Mouse (Mus musculus) kidney, embryonic 15.5 days (tissue): ENCODE results near the gene Rmdn3. TPM values are rescaled to one million over a fixed set of nuclear protein-coding genes. Genes with fewer than 3 reads are reported as not detected.

Experiments used
- ATAC-seq: fragments of 200-750 bp; cut with Nextera tagmentation; replicated peaks from 2 replicates; pipeline ENCODE4 v1.8.0; 2017; ENCODE audit warnings: moderate TSS enrichment; ENCODE audit not compliant: low FRiP score
- H3K27ac ChIP-seq: fragments of 300-500 bp; sonication (generic); 2 replicates; pipeline ENCODE4 v1.5.1; 2015; ENCODE audit warnings: mild to moderate bottlenecking, inconsistent platforms
- H3K27me3 ChIP-seq: fragments of 300-500 bp; sonication (generic); 2 replicates; pipeline ENCODE4 v1.6.1; 2015; ENCODE audit warnings: inconsistent platforms
- H3K36me3 ChIP-seq: fragments of 300-500 bp; sonication (generic); 2 replicates; pipeline ENCODE4 v1.6.1; 2015; ENCODE audit warnings: inconsistent platforms
- H3K4me1 ChIP-seq: fragments of 300-500 bp; sonication (generic); 2 replicates; pipeline ENCODE4 v1.6.1; 2015; ENCODE audit warnings: inconsistent platforms
- H3K4me2 ChIP-seq: fragments of 300-500 bp; sonication (generic); 2 replicates; pipeline ENCODE4 v1.6.1; 2015; ENCODE audit warnings: moderate library complexity, mild to moderate bottlenecking, inconsistent platforms
- H3K4me3 ChIP-seq: fragments of 300-500 bp; sonication (generic); replicated peaks from 2 replicates; pipeline ENCODE4 v1.5.1; 2015; ENCODE audit warnings: mild to moderate bottlenecking, inconsistent platforms
- H3K9ac ChIP-seq: fragments of 300-500 bp; sonication (generic); 2 replicates; pipeline ENCODE4 v1.6.1; 2015; ENCODE audit warnings: mild to moderate bottlenecking, inconsistent platforms
- H3K9me3 ChIP-seq: fragments of 300-500 bp; sonication (generic); replicated peaks from 2 replicates; pipeline ENCODE4 v1.6.1; 2016; ENCODE audit warnings: inconsistent platforms
- WGBS: fragments of 180-500 bp; shearing (Covaris S2); methylation state at CpG from one replicate; pipeline ENCODE4 v1.1.7; 2015; ENCODE audit warnings: mixed read lengths; 5-methylcytosine and 5-hydroxymethylcytosine counted together
- polyA plus RNA-seq: library from polyadenylated mRNA; unstranded; fragments of >200 nt; fragmentation: Nextera tagmentation; extraction: Ambion mirVana; gene quantifications from 2 replicates; pipeline ENCODE4 v1.2.1, GENCODE M21; 2015

The Rmdn3 gene
- polyA plus RNA-seq, 1 experiment from 2014 or later = 46.8 TPM

DNA sequence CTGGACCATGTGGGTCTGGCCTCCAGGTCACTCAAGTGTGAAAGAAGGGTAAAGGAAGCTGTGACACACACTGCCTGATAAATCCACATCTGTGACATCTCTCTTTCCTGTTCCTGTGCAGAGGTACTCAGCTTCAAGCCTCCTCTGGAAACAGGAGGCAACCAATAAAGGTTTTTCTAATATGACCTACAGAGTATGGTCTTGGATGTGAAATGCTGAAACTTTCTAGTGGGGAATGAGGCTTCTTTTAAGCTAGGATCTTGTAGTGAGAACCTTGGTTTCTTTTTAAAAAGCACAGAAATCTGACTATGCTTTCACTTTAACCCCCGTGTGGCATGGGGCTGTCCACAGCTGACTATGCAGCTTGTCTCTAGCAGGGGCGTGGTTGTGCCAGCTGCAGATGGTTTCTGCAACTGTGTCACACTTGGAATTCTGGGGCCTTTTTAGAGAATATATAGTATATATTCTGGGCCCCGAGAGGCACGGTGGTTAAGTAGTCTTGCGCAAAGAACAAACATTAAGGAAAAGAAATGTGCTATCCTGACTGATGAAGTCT lies 20.6 kb upstream of the Rmdn3 start:
- 86% methylated on average over 5 of the region's 5 CpGs for whole genome bisulfite sequencing
- ATAC-seq = no peak
- Histone ChIP-seq H3K27ac (no peak overlapping the region), H3K4me2 (no peak overlapping the region), H3K27me3 (no peaks in the 10 kb centered on the region), H3K9ac (no peak overlapping the region), H3K4me3 (no peak overlapping the region), H3K36me3 (peaks cover 47% of the 10 kb centered on the region), H3K4me1 (peaks cover 31% of the 10 kb centered on the region), H3K9me3 (no peaks in the 10 kb centered on the region)

GRCm38 (mm10) chr2:119176761-119177160 lies 19.9 kb upstream of the Rmdn3 start:
- Histone ChIP-seq H3K4me3 (no peak overlapping the region), H3K36me3 (peaks cover 43% of the 10 kb centered on the region), H3K9ac (no peak overlapping the region), H3K4me1 (peaks cover 38% of the 10 kb centered on the region), H3K4me2 (no peak overlapping the region), H3K27me3 (no peaks in the 10 kb centered on the region), H3K27ac (no peak overlapping the region), H3K9me3 (no peaks in the 10 kb centered on the region)
- no peak for ATAC-seq
- WGBS = 69% methylated on average over 3 of the region's 3 CpGs

- H3K9ac ChIP-seq = no peak overlapping the region
- H3K4me3 ChIP-seq = no peak overlapping the region
- no peaks in the 10 kb centered on the region for H3K27me3 ChIP-seq
- H3K36me3 ChIP-seq = peaks cover 38% of the 10 kb centered on the region
- 0 out of 2 replicates have a peak overlapping the region, but pooled peaks have one; percentile 42 for H3K27ac ChIP-seq
- no peaks in the 10 kb centered on the region for H3K9me3 ChIP-seq
- H3K4me2 ChIP-seq = no peak overlapping the region
- no peak for ATAC-seq
- 55% methylated on average over 6 of the region's 6 CpGs for WGBS
- peaks cover 43% of the 10 kb centered on the region for H3K4me1 ChIP-seq
Measured at GRCm38 (mm10) chr2:119175614-119176013, 18.8 kb upstream of the Rmdn3 start.

- Histone ChIP-seq H3K9me3 (no peaks in the 10 kb centered on the region), H3K36me3 (peaks cover 31% of the 10 kb centered on the region), H3K27me3 (no peaks in the 10 kb centered on the region), H3K4me3 (no peak overlapping the region), H3K4me1 (peaks cover 43% of the 10 kb centered on the region), H3K9ac (no peak overlapping the region; the same call in 1 of the 2 replicates), H3K4me2 (no peak overlapping the region), H3K27ac (peak overlapping the region; percentile 32; the same call in 1 of the 2 replicates)
- ATAC-seq = no peak
- WGBS = 46% methylated on average over 14 of the region's 14 CpGs
Measured at GRCm38 (mm10) chr2:119174866-119175265, 18.0 kb upstream of the Rmdn3 start.

GRCm38 (mm10) chr2:119173991-119174651 lies 17.3 kb upstream of the Rmdn3 start, which contains the start of gene Gm14137:
TSS of gene Gm14137 (plus strand) at chr2:119174509.
- Histone ChIP-seq H3K27ac (peak within 1 kb of the TSS; percentile 81), H3K4me3 (no peak within 1 kb of the TSS), H3K4me2 (peak within 1 kb of the TSS; percentile 43; the same call in 1 of the 2 replicates), H3K27me3 (no peaks in the 10 kb centered on the region), H3K36me3 (peaks cover 23% of the 10 kb centered on the region), H3K4me1 (peaks cover 43% of the 10 kb centered on the region), H3K9ac (no peak within 1 kb of the TSS; the same call in 1 of the 2 replicates), H3K9me3 (no peaks in the 10 kb centered on the region)
- WGBS = 51% methylated on average over 8 of the region's 8 CpGs
- no peak for ATAC-seq

DNA sequence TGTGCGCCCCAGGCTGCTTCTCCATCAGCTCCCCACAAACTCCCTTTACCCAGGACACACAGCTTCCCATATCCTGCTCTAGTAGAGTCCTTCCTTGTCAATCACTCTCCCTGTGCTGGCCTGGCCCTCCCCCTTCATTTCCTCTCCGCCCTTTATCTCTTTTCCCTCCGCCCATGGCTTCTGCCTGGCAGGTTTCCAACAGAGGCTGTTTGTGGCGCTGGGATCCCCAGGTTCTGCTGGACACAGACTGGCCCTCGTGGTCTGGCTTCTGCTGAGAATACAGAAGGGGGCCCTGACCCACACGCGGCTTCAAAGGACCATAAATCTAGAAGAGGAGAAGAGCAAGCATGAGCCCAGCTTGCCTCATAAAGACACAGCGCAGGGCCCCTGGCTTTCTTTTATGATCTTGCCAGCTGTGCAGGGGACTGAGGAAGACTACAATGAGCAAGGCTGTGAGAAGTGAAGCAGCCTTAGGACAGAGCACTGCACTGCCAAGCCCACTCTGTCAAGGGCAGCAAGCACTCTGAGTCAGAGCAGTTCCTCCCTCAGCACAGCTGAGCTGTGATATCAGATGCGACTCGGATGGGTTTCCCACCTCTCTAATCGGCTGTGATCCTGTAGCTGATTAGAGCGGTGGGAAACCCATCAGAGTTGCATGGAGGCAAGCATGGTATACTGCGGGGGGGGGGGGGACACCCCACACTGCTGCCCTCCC lies 16.2 kb upstream of the Rmdn3 start:
- peaks cover 3% of the 10 kb centered on the region for H3K27me3 ChIP-seq
- WGBS = 9% methylated on average over 13 of the region's 13 CpGs
- peaks cover 45% of the 10 kb centered on the region for H3K4me1 ChIP-seq
- ATAC-seq = peak; percentile 43
- no peak overlapping the region for H3K4me3 ChIP-seq
- H3K27ac ChIP-seq = peak overlapping the region; percentile 81
- peaks cover 12% of the 10 kb centered on the region for H3K36me3 ChIP-seq
- H3K4me2 ChIP-seq = peak overlapping the region; percentile 43
- no peaks in the 10 kb centered on the region for H3K9me3 ChIP-seq
- 0 out of 2 replicates have a peak overlapping the region, but pooled peaks have one; percentile 8 for H3K9ac ChIP-seq

DNA sequence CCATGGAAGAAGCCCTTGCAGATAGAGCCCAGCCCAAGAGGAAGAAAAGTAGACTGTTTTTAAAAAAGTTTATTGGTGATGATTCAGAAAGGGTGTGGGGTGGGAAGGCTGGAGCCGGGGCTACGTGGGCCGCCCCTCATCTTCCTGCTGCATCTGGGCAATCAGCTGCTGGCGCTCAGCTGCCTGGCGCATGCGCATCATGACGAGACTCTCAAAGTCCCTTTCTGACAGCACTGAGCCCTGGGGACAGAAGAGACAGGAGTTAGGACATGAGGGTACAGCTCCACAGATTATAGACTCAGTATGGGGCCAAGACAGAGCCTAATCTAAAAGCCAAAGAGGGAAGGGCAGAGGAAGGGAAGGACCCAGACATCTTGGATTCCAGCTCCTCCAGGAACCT lies 15.6 kb upstream of the Rmdn3 start:
- H3K27ac ChIP-seq = peak overlapping the region; percentile 81
- no peaks in the 10 kb centered on the region for H3K9me3 ChIP-seq
- H3K4me2 ChIP-seq = peak overlapping the region; percentile 43; the same call in 1 of the 2 replicates
- peaks cover 7% of the 10 kb centered on the region; the same call in 1 of the 2 replicates for H3K36me3 ChIP-seq
- no peak for ATAC-seq
- H3K4me1 ChIP-seq = peaks cover 50% of the 10 kb centered on the region
- H3K4me3 ChIP-seq = no peak overlapping the region
- H3K9ac ChIP-seq = 0 out of 2 replicates have a peak overlapping the region, but pooled peaks have one; percentile 8
- WGBS = 89% methylated on average over 7 of the region's 7 CpGs
- peaks cover 8% of the 10 kb centered on the region for H3K27me3 ChIP-seq

DNA sequence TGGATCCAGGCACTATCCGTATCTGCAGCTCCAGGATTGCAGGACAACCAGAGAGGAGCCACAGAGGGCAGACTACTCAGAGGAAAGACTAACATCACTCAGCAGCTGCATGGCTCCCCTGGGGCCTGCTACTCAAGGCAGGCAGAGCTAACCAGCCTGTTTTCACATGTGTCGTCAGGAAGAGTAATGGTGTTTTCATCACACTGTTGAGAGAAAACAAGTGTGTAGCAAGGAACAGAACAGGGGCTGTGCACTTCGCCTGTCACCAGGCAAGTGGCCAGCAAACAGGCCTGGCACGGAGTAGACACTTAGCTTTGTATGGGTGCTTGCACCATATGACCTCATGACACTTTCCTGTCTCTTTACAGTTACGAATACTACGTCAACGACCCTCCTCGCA lies 14.7 kb upstream of the Rmdn3 start:
- Histone ChIP-seq H3K4me3 (no peak overlapping the region), H3K36me3 (no peaks in the 10 kb centered on the region; the same call in 1 of the 2 replicates), H3K4me1 (peaks cover 59% of the 10 kb centered on the region), H3K27me3 (peaks cover 17% of the 10 kb centered on the region), H3K9ac (no peak overlapping the region), H3K9me3 (no peaks in the 10 kb centered on the region), H3K4me2 (no peak overlapping the region), H3K27ac (no peak overlapping the region)
- ATAC-seq = no peak
- WGBS = 49% methylated on average over 8 of the region's 8 CpGs

GRCm38 (mm10) chr2:119170282-119170681 lies 13.4 kb upstream of the Rmdn3 start:
- WGBS = 92% methylated on average over 2 of the region's 2 CpGs
- H3K4me2 ChIP-seq = no peak overlapping the region
- no peak overlapping the region for H3K27ac ChIP-seq
- no peak overlapping the region for H3K4me3 ChIP-seq
- no peaks in the 10 kb centered on the region for H3K9me3 ChIP-seq
- H3K9ac ChIP-seq = no peak overlapping the region
- peaks cover 58% of the 10 kb centered on the region for H3K4me1 ChIP-seq
- no peaks in the 10 kb centered on the region for H3K36me3 ChIP-seq
- peaks cover 27% of the 10 kb centered on the region for H3K27me3 ChIP-seq
- no peak for ATAC-seq

DNA sequence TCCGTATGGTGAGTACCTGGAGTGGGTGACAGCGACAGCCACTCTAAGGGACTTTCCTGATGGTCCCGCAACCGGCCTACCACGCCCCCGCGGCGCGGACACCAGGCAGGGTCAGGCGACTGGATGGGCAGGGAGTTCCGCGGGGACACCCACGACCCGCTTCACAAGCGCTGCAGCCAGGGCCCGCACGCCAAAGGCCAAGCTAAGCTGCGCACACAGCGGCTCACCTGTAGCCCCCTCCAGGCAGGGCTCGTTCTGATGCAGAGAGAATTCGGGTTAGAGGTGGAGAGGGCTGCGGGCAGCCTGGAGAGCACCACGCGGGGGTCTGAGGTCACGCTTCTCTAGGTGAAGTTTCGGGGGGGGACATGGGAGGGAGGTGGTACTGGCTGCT lies 11.0 kb upstream of the Rmdn3 start:
- ATAC-seq = peak; percentile 16
- WGBS = 4% methylated on average over 26 of the region's 26 CpGs
- H3K4me3 ChIP-seq = peak overlapping the region; percentile 56

GRCm38 (mm10) chr2:119166901-119167865 lies 10.3 kb upstream of the Rmdn3 start, which contains the start of gene Gchfr:
TSS of gene Gchfr (plus strand) at chr2:119167773.
- no peaks in the 10 kb centered on the region for H3K36me3 ChIP-seq
- no peaks in the 10 kb centered on the region for H3K9me3 ChIP-seq
- peaks cover 27% of the 10 kb centered on the region for H3K4me1 ChIP-seq
- 0 out of 2 replicates have a peak within 1 kb of the TSS, but pooled peaks have one; percentile 41 for H3K27ac ChIP-seq
- peak; percentile 86 for ATAC-seq
- peaks cover 27% of the 10 kb centered on the region for H3K27me3 ChIP-seq
- H3K9ac ChIP-seq = peak within 1 kb of the TSS; percentile 42
- under 1% methylated on average over 60 of the region's 60 CpGs for WGBS
- peak within 1 kb of the TSS; percentile 99 for H3K4me2 ChIP-seq
- H3K4me3 ChIP-seq = peak within 1 kb of the TSS; percentile 56

More for the DNA sequence above, 11.0 kb upstream of the Rmdn3 start:
- Histone ChIP-seq H3K9me3 (no peaks in the 10 kb centered on the region), H3K27me3 (peaks cover 27% of the 10 kb centered on the region), H3K9ac (peak overlapping the region; percentile 42), H3K36me3 (no peaks in the 10 kb centered on the region), H3K4me1 (peaks cover 34% of the 10 kb centered on the region), H3K4me2 (peak overlapping the region; percentile 99), H3K27ac (no peak overlapping the region)
